Mouse (Mus musculus): ENCODE measurements at regions not wholly inside any gene's neighbourhood (a gene's known extent, or its start where the extent isn't known, plus 50 kb on each side); places are given as distances from the start of the nearest gene placed in this dataset.
"Not testable (repeated sequence)": the region's sequence is repeated elsewhere in the genome, so short reads cannot be mapped to it uniquely, and the experiment has no call there.

DNA sequence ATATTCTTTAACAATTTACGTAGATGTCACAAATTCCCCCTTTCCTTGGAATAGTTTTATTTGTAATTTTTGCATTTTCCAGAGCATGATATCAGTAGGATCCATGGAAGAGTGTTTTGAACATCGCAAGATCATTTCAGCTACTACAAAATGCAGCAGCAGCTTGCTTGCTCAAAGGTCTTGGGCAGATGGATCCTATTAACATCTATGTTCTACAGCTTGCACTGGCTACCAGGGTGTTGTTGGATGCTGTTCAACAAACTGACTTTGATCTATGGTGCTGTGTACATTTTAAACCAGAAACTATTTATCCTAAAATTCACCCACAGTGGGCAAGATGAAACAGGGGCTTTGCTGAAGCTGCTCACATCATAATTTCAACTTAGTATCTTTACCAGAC lies 448.5 kb upstream of the Hsf2 start:
- CTCF ChIA-PET: no interaction called here

DNA sequence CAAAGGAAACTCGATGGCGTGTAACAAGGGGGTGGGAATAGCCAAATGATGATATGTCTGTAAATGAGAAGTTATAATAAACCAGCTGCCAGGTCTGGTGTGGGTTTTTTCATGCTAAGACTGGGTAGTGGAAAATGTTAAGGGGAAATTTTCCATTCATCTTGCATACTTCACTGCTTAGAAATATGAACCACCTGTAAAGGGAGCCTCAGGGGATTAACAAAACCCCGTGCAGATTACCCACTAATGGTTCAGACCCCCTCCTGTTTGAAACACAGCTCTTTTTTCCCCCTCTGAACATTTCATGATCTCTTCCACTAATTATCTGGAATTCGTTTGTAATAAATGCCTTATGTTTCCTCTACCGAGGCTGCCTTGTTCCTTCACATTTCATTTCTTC lies 446.0 kb upstream of the Hsf2 start:
- CTCF ChIA-PET: no interaction called here

DNA sequence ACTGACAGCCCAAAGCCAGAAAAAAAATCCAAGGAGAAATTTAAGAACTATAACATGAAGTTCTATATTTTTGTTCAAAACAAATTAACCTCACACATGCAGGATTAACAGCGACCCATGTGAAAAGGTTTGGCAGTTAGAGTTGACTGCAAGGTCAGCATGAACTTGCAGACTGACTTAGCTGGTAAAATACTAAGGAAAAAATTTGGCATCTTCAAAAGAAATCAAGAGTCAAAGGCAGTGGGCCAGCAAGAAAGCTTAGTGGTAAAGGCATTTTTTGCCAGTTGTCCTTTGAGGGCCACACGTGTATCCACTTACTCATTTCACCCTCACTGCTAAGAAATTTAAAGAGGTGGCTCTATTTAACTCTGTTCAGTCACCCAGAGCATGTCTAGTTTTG lies 440.2 kb upstream of the Hsf2 start:
- CTCF ChIA-PET: no interaction called here

DNA sequence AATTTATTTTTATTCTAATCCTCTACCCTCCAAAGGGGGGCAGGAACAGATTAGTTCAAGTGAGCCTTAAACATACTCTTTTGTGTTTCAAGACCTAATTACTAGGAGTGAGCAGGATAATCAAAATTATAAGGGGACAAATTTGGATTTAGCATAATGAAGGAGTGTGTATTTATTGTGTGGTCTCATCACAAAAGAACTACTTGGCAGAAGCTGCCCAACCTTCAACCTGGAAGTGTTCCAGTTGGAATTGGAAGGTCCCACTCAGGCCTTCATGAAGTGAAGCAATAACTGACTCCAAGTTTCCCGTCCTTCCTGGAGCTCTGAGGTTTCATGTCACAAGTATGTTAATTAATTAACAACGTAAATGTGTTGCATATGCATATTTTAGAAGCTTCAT lies 439.3 kb upstream of the Hsf2 start:
- CTCF ChIA-PET: no interaction called here

DNA sequence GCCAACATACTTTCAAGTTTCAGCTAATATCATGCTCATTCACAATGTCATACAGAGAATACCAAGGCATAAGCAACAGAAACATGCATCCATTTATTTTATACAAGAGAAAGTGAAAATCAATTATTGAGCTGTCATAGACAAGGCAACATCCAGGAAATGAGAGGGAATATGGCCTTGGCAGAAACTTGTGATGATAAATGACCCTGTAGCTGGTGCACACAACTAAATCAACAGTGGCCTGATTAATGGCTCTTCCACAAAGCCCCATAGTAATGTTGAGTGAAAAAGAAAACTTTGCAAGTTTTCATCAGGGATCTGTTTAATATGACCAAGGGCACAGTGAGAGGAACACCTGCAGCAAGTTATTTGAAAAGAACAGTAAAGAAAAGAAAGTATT lies 438.5 kb upstream of the Hsf2 start:
- CTCF ChIA-PET: no interaction called here

DNA sequence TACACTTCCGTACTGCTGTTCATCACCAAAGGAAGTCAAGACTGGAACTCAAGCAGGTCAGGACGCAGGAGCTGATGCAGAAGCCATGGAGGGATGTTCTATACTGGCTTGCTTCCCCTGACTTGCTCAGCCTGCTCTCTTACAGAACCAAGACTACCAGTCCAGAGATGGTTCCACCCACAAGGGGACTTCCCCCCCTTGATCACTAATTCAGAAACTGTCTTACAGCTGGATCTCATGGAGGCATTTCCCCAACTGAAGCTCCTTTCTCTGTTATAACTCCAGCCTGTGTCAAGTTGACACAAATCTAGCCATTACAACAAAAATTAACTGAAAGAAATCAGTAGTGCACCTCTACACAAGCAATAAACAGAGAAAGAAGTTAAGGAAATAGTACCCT lies 432.8 kb upstream of the Hsf2 start:
- CTCF ChIA-PET: not testable (repeated sequence)

DNA sequence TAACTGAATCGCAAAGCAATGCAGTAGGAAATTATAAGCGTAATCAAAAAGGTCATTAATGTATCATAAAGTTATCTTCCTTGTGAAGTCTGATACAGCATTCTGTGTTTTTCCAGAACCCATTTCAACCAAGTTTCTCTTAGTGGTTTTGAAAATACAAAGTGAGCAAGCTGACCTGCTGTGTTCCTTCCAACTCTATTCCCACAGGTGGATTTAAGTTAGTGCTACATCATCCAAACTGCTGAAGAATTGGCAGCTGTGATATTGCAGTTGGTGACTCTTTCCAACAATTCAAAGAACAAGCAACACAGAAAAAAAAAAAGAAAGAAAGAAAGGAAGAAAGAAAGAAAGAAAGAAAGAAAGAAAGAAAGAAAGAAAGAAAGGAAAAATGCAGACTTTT lies 396.1 kb upstream of the Hsf2 start:
- CTCF ChIA-PET: no interaction called here

DNA sequence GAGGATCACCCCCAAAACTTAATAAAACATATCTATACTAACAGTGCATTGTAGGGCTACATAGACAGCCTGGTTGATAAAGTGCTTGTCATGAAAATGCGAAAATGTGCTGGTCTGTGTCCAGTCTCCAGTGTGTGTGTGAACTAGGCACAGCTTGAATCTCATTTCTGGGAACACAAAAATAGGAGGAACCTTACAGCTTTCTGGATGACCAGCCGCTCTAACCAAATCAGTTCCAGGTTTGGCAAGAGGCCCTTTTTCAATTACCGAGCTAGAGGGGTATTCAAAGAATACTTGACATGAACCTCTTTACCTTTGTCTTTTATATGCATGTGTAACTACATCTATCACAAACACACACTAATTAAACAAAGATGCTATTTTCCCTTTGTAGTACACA lies 390.3 kb upstream of the Hsf2 start:
- CTCF ChIA-PET: no interaction called here

DNA sequence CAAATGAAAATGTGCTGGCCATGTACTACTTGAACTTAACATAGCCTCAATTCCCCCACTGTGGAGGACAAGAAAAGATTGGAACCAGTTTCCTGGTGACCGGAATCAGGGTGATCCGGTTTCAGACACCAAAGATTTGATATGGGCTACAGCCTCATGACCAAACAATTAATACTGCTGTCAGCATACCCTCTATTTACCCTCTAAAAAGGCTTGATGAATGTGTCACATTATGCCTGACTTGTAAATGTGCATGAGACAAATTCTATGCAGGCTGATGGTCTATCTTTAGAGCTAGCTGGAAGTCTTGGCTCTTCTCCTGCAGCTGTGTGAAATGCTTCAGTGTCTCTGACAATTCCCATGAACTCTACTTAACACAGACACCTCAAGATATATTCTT lies 372.8 kb upstream of the Hsf2 start:
- CTCF ChIA-PET: no interaction called here

DNA sequence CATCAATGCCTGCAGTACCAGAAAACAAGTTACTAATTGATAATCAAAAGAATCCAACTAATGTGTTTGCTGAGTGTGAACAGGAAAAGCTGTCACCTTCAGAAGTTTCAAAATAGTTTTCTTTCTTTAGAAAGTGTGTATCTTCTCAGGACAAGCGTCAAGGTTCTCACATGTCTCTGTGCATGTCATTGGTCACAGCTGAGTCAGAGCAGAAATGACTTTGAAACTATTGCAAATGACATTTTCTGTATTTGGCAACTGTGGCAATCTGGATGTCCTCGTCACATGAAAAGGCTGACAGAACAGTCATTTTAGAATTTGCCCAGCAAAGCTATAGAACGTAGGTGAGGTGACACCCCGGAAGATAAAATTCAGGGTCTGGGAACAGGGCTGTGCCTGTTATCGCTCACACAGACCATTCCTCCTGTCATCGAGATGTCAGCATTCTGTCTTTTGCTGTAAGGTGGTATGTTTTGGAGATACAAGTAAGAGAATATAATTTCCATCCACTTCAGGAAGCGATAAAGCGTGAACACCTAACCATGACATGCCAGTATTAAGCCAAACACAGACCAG lies 371.4 kb upstream of the Hsf2 start:
- CTCF ChIA-PET: no interaction called here

DNA sequence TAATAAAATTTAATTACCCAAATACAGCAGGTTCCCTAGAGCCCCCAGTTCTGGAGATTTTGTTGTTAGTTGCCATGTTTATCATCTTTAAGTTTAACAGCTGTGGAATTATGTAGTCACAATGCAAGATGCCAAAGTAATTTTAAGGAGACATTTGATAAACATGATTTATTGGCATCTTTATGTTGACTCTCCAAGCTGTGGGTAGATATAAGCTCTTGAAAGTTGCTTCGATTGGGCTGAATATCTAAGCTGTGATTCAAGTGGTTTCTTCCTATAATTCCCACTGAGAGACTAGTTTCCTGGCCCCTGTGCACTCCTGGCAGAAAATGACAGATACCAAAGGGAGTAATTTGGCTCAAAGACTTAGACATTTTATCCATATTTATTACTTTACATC lies 364.7 kb upstream of the Hsf2 start:
- CTCF ChIA-PET: no interaction called here

DNA sequence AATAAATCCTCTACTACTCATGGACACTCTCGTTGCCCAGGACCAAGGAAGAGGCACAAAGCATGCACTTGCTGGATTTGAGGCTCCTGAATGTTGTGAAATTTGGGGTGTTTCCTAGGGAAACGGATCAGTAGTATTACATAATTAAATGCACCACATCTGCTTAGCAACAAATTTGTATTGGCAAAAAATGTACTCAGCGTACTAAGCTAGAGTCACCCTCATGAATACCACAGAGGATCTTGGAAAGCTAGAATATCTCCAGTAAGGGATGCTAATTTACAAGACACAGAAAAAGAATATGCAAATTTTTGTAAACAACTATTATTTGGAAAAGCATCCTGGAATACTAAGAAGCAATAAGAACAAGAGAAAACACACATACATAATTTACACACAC lies 359.0 kb upstream of the Hsf2 start:
- CTCF ChIA-PET: no interaction called here

DNA sequence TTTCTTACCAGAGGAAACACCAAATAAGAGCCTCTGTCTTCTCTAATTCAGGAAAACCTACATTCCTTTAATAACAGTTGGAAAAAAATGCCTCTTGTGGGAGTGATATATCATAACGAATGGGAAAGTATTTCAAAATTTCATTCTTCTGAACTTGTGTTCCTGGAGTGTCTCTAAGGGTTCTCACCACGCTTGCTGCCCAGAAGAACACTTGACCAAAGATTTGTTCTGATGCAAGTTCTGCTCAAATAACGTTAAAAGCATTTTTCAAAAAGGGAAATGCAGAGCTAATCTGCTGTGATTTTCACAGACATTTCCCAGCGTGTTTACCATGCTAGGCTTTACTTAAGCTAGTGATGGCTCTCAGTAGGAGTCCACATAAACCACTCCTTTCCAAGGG lies 329.8 kb upstream of the Hsf2 start:
- CTCF ChIA-PET: no interaction called here

DNA sequence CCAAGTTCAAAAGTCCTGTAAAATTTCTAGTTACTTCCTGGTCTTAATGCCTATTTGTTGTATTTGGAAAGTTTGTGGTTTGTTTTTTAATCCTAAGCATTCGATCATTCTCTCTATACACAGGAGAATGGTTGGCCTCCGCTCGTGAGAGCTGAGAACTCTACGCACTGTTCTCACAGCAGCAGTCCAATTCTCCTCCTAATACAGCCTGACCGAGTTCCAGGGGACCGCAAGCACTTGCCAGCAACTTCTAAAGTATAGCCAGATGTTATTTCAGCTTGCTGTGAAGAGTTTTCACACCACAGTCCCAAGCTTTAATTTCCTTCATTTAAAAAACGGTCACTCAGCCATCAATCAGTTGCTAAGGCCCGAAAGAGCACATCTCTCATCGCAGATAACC lies 329.3 kb upstream of the Hsf2 start:
- CTCF ChIA-PET: no interaction called here

DNA sequence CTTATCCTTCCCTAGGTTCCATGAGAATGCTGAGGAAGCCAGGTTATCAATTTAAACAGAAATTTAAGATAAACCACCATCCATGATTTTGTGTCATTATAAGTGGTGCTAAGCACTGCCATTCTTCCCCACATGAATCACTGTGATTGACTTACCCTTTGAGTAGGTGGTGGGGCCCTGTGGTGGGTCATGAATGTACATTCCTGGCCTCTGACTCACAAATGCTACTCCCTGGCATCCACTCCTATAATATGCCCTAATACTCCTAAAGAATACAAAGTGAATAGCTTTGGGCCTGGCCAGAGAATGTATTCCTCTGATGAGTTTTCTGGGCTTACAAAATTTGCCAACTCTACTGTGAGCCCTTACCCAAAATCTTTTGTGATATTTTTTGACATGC lies 325.6 kb upstream of the Hsf2 start:
- CTCF ChIA-PET: no interaction called here

DNA sequence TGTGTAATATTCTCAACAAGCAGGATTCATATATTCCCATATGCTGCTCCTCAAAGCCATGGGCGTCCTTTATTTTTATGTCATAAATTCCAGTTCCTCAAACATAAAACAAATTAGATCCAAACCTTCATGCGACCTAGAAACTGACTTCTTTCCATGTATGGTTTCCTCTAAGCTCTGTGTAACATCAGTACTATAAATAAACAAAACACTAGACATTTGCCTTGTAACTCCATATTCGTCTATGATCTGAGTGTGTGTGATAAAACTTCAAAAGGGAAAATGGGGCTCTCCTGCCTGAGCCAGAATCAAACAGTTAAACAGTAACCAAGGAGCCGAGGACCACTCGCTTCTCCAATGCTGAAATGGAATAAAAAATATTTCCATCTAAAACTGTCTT lies 322.8 kb upstream of the Hsf2 start:
- CTCF ChIA-PET: no interaction called here

DNA sequence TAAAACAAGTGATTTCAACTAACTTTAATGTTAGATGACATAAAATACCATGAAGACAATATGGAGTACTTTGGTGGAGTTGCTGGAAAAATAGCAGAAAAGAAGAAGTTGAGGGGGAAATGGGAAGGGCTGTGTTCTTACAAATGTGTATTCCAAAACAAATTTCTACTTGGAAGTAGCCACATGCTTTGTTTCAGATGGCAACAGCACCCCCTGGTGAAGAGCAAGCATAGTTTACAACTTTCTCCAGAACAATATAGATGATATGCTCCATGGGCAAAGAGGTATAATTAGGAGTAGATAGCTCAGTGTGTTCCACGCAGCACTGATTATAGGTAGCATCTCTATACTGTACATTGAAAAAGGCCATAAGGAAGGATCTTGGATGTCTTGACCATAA lies 302.6 kb upstream of the Hsf2 start:
- CTCF ChIA-PET: no interaction called here

DNA sequence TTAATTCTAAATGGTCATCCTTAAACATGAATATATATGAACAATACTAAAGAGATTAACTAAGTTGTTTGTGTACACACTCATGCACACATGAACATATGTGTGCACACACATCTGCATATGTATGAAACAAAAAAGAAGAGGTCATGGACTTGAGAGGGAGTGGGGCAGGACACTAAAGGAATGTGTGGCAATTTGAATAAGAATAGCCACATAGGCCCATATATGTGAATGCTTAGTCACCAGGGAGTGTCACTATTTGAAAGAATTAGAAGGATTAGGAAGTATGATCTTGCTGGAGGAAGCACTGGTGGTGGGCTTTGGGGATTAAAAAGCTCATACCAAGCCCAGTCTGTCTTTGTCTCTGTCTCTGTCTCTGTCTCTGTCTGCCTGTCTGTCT lies 275.5 kb upstream of the Hsf2 start:
- CTCF ChIA-PET: no interaction called here

DNA sequence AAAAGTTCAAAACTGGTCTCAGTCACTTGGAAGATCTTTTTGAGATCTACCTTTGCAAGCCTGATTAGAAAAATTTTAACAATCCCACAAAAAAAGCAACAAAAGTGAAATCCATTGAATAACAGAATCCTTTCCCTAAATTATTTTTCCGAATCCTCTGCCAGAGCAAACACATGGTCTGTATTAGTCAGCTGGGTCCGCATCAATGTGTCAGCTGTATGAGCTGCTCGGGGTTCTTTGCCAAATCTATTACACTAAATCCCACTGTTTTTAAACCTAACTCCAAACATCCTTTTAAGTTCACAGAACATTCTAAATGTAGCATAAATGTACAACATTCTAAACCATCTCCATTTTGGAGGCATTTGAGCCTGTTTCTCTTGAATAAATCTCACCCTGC lies 255.1 kb upstream of the Hsf2 start:
- CTCF ChIA-PET: no interaction called here

DNA sequence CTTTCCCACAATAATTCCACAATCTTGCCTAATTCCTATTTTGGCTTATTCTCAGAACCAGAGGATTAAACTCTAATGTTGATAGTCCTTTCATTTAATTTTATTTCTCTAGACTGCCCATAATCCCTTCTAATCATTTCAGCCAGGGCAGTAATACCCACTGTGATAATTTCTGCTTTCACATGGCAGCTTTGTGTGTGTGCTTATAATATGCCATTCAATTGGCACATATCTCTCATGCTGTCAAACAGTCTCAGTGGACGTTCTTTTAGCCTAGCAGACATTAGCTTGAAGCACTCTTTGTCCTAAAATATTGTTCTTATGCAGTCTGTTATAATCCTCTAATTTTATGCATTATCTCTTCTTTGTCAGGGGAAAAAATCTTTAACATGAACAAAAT lies 205.0 kb upstream of the Hsf2 start:
- CTCF ChIA-PET: no interaction called here

DNA sequence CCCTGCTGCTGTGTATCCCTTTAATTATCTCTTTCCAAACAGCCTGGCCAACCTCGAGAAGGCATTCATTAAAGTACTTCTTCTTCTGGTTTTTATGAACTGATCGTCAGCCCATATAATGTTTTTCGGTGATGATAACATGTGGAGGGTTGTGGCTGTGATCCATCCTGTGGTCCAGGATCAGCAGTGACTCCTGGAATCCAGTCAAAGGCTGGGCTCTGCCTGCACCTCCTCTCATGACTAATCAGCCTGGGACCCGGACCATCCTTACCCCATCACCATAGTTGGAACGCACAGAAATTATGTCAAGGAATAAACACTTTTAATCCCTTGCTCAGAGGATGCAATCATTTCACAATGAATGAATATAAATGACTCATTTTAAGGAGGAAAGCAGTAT lies 203.3 kb upstream of the Hsf2 start:
- CTCF ChIA-PET: no interaction called here

DNA sequence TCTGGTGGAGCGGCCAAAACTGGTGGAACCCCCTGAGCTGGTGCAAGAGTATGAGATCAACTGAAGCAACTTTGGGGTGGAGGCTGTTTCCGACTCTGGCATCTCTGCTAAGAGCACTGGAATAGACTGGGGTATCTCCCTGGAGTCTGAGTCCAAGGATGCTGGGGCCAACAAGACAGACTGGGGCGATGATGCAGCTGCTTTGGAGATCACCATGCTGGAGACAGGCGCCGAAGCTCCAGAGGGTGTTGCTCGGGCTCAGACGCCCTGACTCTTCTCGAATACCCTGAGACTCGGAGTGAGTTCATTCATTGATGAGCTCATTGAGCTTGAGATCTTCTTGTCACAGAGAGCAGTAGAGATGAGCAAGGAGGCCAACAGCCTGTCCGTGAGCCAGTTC lies 194.6 kb upstream of the Hsf2 start:
- CTCF ChIA-PET: no interaction called here

DNA sequence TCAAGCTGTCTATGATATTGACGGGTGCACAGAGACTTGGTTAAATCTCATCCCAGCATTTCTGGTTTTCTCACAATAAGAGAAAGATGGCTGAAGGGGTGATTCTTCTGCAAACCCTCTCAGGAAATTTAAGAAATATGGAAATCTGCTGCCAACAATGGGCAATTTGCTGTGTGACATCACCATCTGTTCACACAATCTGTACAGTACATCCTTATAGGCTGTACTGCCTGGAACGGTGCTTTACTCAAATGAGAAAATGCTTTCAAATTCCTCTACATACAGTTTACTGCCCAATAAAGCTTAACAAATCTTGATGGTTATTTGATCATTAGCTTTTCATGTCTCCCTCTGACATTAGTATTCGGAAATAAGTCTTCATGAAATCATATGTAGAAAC lies 172.4 kb upstream of the Hsf2 start:
- CTCF ChIA-PET: no interaction called here

DNA sequence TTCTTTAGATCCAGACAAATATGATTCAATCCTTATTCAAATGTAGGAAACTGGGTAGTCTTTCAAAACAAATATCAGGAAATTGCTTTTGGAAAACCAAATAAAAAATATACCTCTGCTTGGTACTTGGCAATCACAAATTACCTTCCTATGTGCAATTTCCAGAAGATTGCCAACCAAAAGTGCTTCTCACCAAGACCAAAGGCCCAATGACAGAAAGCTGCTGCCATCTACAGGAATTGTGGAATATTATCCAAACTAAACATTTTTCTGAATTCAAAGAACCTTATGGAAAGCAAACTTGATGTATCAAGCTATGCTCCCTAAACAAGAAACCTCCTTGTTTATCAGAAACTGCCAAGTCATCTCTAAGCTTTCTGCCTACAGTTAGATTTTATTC lies 169.1 kb upstream of the Hsf2 start:
- CTCF ChIA-PET: no interaction called here

DNA sequence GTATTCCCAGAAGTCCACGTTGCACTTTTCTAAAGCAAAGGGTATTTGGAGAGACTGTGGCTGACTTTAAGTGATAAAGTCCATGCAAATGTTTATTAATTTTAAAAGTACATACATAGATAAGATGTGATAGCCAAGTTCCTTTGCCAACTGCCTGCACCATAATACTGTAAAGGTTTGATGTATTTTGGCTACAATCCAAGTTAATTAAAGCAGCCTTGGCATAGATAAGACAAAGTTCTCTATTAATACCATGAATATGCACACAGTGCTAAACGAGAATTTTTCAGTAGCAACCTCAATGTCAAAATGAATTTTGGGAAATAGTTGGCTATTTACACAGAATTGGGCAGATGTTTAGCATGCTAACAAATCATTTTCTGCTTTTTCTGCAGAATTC lies 167.0 kb upstream of the Hsf2 start:
- CTCF ChIA-PET: no interaction called here
